Mouse (Mus musculus) activated CD4-positive, CD25-positive, alpha-beta regulatory T cell (primary cell): ENCODE measurements around the gene Rtp1. TPM values are rescaled to one million over a fixed set of nuclear protein-coding genes. Genes with fewer than 3 reads are reported as not detected.

Experiments used
- polyA plus RNA-seq, 2 experiments: library from polyadenylated mRNA; unstranded; fragments of 100-300 nt; shearing (Covaris generic); gene quantifications; one replicate each; pipeline ENCODE4 v1.2.1; 2017

The Rtp1 gene
- polyA plus RNA-seq: not detected

DNA sequence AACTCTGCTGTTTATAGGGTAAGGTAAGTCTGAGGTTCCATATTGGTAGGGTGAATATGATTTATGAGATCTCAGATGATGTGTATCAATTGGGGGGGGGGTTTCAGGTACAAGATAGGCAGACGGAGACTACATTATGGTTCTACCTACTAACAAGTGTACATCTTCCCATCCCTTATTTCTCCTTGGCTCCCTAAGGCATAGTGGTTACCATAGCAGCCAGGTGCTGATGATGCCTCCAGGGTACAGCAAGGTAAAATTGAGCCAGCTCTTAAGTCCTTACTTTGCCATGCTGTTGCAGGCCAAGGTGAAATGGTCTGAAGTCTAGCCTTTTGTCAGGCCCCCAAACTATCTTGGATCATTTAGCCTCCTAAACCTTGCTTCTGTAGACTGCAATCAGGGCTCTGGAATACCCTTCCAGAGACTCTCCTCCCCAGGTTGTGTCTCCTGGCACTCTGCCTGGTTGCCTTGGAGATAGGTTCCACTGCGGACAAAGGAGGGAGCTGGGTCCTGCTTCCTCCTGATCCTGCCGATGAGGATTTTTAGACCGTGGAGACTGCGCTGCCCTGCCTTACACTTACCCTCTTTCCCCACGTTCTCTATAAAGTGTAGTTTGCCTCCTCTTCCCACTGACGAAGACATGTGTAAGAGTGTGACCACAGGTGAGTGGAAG, at the start of gene Rtp1:
Gene Rtp1, plus strand, starts transcription at position 487 of the 673 bp plus-strand sequence.

Other genes starting within 250 kb of the Rtp1 start
- gene St6gal1, start 204.4 kb upstream of the Rtp1 start, polyA plus RNA-seq: 10 to 100 TPM; 51.3 to 58.2 TPM
- gene Rtp4, start 91.2 kb downstream of the Rtp1 start, polyA plus RNA-seq: 100 to 1,000 TPM; 119 to 169 TPM
- under 1 TPM in 1 of 2 experiments, not detected in 1; 0.04 TPM for gene Masp1, start 91.7 kb downstream of the Rtp1 start, polyA plus RNA-seq